Mouse (Mus musculus): ENCODE data around the gene Bola2.
"Not testable (repeated sequence)": the region's sequence is repeated elsewhere in the genome, so short reads cannot be mapped to it uniquely, and the experiment has no call there.

The Bola2 gene

DNA sequence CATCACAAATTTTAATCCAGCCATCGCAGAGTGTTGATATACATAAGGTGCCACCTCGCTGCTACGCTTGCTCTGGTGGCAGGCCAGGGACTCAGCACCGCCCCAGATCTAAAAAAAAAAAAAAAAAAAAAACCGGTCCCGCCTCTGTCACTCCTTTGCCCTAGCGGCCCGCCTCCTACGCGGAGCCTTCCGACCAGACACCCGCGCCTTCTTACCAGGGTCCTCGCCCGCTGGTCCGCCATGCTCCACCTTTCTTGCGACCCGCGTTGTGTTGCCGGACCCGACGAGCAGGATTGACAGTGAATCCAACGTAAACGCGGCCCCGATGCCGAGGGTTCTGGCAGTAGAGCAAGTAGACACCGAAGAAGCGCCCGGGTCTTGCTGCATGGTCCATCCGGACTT lies at the start of gene Bola2:
Gene Bola2, plus strand, starts transcription at position 192 of the 402 bp plus-strand sequence.
- peak; percentile 50 for DNase-seq (ENCODE audit: low spot score)

DNA sequence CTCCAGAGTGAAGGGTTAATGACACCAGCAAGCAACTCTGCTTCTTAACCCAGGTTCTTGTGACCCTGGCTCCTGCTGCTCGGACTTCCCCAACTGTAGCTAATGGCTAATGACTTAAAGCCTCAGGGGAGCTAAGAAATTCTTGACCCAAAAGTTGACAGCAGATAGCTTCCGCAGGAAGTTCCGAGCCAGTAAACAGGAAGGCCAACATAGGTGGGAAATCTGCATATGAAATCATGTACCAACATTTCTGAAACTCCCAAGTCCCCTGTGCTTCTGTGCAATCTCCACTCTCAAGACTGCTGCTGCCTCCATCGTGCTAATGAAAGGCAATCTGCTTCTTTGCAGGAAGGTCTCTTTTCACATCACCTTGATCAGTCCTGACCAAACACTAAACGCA lies 49.5 kb upstream of the Bola2 start:
- no peak for DNase-seq (ENCODE audit: low spot score)

DNA sequence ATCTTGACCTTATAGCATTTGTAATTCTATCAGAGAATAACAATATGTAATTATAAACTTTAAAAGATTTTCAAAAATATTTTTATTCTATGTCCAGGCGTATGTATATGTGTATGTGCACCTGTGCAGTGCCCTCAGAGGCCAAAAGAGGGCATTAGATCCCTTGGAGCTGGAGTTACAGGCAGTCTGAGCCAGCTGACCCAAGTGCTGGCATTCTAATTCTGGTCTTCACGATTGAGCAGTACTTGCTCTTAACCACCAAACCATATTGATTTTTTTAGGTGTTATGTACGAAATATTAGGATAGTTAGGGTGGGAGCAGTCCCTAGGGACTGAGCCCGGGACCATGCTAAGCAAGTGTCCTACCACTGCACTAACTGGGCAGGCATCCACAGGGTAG lies 46.7 kb upstream of the Bola2 start:
- DNase-seq (ENCODE audit: low spot score) = no peak

DNA sequence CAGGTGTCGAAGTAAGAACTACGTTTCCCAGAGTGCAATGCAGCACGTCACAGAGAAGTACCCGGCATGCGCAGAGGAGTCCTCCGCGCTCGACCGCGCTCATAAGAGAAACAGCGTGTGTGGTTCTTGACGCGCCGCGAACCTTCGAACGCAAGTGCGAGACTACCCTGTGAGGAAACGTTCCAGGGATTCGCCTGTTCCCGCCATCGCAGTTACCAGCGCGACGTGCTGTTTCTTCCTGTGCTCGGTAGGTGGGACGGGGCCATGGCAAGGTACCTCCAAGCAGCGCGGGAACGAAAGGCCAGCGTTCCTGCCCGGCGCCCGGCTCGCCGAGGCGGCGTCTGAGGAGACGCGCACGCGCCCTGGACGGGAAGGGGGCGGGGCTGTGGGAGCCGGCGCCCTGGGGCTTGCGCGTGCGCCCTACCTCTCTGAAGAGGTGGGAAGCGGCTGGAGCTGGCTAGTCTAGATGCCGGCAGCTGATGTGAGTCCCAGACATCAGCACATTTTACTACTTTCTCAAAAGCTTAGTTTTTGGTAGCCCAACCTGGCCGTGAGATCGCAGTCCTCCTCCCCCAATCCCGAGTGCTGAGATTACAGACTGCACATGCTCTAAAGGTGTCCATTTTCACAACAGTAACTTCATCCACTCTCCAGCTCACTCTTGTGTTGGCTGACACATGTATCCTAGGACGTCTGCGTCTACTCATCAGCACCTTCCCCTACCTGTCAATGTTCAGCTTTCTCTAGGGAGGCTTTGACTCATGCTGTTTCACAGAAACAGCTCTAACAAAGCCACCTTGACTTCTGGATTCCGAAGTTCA lies 45.8 kb upstream of the Bola2 start, which contains the start of gene Sgf29:
Gene Sgf29, plus strand, starts transcription at position 79 of the 821 bp plus-strand sequence.
- DNase-seq (ENCODE audit: low spot score) = peak; percentile 91

DNA sequence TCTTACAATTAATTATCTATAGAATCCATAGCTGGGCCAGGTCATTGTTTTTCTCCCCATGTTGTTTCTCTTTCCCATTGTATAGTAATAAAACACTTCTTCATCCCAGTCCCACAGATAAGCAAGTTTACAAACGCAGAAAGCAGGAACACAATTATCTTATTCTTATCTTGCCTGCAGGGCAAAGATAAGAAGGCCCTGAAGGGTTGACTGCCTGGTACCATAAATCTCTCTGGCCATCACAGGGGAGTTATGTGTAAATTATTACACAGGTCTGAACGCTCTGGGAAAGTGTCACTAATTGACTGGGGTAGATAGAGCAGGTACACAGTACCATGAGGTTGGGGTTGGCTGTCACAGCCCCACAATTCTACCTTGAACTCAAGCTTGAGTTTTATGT lies 44.3 kb upstream of the Bola2 start:
- DNase-seq (ENCODE audit: low spot score) = no peak

DNA sequence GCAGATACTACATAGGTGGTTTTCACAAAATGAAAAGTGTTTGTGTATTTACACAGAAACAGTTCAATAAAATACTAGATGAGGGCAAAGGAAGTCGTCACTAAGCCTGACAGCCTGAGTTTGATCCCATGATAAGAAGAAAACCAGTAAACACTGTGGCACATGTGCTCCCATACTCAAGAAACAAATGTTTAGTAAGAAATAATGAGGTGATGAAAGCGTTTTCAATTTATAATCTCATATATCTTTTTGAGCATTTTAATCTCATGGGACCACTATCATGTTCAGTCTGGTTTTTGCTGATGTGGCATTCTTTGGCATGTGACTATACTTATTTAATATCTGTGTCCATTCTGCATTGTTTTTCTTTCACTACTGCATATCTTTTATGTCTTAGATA lies 41.2 kb upstream of the Bola2 start:
- DNase-seq (ENCODE audit: low spot score) = no peak

DNA sequence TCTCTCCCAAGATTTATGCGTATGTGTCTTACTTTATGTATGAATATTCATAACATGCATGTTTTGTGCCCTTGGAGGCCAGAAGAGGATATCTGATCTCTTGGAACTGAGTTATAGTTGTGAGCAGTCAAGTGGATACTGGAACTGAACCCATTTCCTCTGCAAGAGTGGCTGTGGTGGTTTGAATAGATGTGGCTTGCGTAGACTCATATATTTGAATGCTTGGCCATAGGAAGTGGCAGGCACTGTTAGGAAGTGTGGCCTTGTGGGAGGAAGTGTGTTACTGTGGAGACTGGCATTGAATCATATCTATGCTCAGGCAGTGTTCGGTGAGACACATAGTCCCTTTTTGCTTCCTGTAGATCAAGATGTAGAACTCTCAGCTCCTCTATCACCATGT lies 39.5 kb upstream of the Bola2 start:
- DNase-seq (ENCODE audit: low spot score) = no peak

DNA sequence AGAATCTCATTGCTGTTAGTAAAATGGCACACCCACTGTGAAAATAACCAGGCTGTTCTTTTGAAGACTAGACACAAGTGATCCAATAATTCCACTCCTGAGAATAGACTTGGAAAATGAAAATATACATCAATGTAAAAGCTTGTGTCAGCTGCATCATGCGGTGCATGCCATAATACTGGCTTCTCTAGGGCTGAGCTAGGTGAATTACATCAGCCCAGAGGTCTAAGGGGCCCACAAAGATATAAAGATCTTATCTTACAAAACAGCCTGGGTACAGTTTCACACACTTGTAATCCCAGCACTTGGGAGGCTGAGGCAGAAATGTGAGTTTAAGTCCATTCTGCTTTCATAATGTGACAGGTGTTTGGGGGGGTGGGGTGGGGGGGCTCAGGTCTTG lies 37.7 kb upstream of the Bola2 start:
- no peak for DNase-seq (ENCODE audit: low spot score)

DNA sequence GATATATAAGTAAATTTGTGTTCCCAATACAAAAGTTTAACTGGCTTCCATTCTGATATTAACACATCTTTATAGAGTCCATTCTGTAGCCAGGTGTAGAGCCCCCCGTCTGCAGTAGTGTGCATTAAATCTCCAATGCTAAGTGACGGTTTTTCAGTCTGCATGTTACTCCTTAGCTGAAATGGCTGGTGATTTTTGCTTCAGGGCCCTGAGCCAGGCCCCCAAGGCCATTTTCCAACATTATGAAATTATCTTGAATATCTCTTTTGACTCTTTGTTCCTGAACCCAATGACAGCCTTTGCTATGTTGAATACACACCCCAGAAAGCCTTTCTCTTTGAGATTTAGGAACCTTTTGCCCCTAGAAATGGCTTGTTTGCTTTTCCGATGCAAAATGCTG lies 35.4 kb upstream of the Bola2 start:
- no peak for DNase-seq (ENCODE audit: low spot score)

DNA sequence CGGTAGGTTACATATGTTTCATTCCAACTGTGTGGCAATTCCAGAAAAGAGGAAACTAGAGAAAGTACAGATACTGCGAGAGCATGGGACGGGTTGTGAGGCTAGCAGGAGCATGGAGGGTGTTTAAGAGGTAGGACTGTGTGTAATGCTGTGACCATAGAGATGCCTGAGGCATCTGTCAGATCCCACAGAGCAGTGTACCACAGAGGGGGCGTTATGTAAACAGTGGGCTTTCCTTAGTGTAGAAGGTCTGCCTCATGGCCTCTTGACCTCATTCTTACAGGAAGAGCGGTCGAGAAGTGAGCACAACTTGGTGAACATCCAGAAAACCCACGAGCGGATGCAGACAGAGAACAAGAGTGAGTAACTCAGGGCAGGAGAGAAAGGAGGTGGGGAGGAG lies 31.6 kb upstream of the Bola2 start:
- DNase-seq (ENCODE audit: low spot score) = no peak

DNA sequence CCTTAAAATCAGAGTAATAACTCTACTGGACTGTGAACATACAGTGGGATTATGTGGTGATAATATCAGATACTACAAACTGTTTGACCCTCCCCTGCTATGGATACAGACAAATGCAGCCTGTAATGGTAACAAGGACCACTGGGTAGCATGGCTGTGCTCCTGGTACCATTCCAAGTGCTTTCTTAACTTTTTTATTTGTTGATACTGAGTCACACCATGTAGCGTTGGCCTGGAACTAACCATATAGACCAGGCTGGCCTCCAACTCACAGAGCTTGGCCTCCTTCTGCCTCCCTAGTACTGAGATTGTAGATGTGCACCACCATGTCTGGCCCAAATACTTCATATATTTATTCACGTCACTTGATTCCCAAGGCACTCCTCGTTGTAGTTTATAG lies 29.9 kb upstream of the Bola2 start:
- no peak for DNase-seq (ENCODE audit: low spot score)

DNA sequence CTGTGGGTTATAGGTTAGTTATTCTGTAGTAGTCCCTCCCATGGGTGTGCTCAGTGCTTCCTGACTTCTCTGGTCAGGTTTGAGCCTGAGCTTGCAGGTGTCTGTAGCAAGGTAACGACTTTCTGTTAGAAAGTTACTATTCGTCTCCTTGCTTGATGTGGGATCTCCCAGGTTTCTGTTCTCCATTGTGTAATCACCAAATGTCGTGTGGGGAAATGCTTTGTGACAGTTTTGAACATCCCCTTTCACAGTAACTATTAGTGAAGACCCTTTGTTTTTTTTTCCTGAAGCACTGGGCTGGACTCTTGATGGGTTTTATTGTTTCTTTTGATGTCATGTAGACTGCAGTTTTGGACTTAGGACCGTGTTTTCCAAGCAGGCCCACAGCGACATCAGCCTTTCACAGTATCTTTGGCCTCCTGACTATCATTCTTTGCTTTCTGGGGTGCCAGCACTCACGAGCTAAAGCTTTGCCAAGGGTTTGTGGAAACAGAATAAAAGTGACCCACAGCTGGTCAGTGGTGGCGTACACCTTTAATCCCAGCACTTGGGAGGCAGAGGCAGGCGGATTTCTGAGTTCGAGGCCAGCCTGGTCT lies 27.6 kb upstream of the Bola2 start:
- DNase-seq (ENCODE audit: low spot score) = no peak

DNA sequence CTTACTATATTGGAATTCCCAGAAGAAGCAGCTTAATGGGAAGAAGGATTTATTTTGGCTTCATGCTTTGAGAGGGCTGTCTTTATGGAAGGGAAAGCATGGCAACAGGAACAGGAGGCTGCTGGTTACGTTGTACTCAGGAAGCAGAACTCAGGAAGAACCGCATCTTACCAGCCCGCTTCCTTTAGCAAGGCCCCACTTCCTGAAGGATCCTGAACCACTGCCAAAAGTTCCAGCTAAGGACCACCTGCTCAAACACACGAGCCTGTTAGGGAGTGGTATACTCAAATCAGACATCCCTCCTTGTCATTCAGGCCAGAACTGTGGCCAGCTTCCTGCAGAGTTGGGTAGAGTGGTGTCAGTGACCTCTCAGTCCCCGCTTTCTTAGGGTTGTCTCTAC lies 26.7 kb upstream of the Bola2 start:
- DNase-seq (ENCODE audit: low spot score) = no peak

DNA sequence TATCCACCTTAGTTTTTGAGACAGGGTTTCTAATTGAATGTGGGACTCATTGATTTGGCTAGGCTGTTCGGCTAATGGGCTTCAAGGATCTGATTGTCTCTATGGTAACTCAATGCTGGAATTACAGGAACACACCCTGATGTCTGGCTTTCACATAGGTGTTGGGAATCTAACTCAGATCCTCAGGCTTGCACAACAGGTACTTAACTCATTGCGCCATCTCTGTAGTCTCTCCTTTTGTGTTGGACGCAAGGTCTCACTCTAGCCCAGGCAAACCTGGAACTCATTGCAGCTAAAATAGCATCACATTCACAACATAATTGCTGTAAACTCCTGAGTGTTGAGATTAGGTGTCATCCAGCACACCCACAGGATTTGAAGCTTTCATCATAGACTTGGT lies 25.0 kb upstream of the Bola2 start:
- no peak for DNase-seq (ENCODE audit: low spot score)

DNA sequence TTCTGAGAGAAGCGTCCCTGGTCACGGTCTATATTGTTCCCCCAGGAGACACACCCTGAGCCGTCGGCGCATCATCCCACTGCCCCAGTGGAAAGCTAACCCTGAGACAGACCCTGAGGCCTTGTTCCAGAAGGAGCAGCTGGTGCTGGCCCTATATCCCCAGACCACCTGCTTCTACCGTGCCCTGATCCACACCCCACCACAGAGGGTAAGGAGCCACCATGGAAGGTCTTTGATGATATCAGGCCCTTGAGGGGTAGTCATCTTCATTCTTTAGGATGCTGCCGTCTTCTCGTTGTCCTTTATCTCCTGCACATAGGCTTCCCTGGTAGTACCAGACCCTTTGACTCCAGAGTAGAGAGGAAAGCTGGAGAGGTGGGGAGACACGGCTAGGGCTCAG lies 23.1 kb upstream of the Bola2 start:
- DNase-seq (ENCODE audit: low spot score) = no peak

DNA sequence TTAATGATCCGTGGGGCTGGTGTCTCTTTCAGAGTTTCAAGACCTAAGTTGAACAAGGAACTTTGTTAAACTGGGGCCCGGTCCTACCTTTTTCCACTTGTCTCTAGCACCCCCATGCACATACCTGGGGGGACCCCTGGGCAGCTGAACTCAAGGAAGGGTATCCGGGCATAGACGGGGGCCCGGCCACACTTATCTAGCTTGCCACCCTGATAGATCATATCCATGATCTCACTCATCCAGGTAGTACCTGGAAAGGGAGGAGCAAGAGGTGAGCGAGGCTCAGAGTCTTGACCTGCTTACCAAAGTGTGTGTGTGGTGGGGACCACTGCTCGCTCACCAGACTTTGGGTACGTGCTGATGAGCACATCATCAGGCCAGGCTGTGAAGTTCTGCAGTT lies 20.1 kb upstream of the Bola2 start:
- DNase-seq (ENCODE audit: low spot score) = no peak

DNA sequence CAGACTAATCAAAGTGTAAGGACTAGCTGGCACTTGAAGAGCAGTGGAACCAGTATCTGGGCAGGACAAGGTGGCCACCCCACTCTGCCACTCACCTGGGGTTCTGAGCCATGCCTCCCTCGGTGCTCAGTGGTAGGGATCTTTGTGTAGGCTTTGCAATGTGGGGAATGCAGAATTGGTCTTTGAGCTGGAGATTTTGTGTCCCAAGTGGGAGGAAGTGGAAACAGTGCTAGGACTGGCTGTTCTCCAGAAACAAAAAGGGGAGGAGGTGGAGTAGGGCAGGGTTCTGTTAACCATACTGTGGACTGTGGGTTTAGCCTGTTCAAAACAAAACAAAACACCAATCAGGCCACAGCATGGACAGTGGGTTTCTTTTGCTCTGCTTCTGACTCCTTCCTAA lies 19.0 kb upstream of the Bola2 start, which contains the start of gene Sult1a1:
Gene Sult1a1, minus strand, starts transcription at position 226 of the 400 bp plus-strand sequence.
- no peak for DNase-seq (ENCODE audit: low spot score)

DNA sequence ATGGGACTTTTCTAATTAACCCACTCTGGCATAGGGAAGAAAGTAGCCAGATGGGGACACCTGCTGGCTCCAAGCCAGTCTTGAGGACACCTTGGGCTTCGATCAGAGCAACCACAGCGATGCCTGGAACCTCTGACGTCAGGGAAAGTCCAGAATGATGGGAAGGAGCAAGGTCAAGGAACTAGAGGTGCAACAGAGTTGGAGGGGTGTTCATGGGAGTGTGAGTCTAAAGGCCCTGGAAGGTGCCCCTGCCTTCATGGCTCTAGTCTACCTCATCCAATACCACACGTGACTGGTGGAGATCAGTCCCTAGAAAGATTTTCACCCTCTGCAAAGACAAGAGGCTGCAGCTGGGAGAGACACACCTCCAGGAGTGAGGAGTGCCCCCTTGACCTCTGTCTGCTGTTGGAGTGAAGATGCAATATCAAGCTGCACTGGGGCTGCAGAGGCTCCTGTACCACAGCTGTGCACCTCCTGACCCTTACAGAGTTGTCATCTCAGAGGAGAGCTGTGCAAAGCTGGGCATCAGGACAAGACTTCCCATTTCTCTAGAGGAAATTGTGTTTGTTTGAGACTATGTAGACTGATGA lies 18.5 kb upstream of the Bola2 start:
- DNase-seq (ENCODE audit: low spot score) = no peak

DNA sequence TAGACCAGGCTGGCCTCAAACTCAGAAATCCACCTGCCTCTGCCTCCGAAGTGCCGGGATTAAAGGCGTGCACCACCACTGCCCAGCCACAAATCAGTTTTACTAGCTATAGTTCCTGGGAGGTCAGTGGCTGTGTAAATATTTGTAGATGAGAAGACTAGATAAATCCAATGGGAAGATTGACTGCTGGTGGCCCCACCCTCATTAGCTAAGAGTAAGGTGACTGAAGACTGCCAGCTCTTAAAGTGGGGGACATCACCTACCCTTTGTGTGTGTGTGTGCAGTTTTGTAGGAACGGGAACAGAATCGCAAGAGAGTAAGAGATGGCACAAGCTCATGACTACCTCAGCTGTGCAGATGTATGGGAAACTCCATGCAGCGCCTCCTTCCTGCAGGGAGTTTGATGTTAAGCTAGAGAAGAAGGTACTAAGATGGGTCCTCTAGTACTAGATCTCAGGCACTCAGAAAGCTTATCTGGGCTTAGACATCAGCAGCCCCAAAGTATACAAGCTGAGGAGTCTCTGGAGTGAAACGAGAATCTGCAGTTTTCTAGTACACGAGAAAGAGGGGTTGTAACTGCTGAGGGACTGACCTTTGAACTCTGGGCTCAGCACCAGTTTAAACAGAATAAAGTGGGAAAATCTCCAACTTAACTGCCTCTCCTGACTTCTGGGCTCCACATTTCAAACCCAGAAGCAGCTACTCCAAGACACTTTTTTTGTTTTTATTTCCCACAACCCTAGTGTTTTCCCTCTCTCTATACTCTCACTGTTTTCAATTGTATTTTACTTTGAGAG lies 16.5 kb upstream of the Bola2 start:
- no peak for DNase-seq (ENCODE audit: low spot score)

DNA sequence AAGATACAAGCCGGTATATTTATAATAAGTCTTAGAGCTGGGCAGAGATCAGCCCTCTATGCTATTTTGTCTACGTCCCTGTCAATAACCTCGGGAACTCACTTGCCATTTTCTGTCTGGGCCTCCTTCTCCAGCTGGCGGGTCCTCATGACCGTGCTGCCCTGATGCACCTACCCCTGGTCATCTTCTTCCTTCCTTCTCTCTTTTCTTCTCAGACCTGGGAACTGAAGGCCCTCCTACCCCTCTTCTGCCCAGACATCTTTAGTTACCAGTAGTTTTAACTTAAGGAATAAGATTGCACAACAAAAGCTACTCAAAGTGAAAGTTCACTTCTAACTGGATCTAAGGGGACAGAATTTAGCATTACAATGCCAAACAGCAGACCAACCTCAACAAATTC lies 15.5 kb upstream of the Bola2 start:
- no peak for DNase-seq (ENCODE audit: low spot score)

DNA sequence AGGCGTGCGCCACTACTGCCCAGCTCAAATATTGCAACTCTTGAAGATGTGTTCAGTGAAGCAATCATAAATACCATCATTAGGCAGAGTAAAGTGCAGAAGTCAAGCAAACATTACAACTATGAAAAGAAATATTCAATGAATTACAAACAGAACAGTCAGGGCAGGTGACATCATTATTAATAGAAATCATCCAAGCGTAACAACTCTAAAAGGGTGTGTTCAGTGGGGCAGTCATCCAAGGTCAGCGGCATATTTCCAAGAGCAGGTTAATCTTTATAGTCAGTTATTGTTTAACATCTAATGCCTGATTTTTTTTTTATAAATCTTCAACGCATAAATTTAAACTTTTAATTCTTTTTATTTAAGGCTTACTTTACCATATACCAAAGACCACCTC lies 14.0 kb upstream of the Bola2 start:
- DNase-seq (ENCODE audit: low spot score) = no peak

DNA sequence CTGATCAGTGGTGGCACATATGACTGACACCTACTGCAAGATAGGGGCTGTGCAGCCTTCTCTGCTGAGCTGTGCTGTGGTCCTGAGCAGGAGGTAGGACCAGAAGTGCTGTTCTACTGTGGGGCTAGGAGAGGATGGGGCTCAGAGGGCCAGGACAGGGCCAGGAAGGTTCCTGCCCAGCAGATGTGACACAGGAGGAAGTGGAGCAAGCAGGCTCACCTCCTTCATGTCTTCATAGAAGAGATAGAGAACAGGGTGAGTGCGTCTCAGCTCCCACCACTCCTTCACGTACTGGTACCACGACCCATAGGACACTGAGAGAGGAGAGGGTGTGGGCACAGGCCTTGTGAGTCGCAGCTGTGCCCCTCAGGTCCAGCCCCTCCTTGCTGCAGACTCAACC lies 7.0 kb upstream of the Bola2 start:
- not testable (repeated sequence) for DNase-seq (ENCODE audit: low spot score)

DNA sequence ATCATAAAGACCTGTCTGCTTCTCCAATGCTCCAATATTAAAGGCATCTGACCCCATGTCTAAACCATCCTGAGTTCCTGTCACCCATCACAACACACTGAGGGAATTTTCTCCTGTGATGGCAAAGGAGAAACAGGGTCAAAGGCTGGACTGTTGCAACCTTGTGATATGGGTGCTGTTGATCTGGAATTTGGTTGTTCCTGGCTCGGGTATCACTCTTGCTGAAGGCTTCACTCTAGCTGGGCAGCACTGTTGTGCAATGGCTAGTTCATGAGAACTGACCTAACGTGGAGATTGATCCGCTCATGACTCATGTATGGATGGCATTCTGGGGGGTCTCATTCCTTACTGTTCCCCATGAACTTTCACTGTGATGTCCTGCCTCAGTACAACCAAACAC lies 6.2 kb upstream of the Bola2 start:
- no peak for DNase-seq (ENCODE audit: low spot score)

Data from ovary, postnatal 10 days (tissue).